Mouse (Mus musculus): ENCODE measurements around the gene Spata45. TPM values are rescaled to one million over a fixed set of nuclear protein-coding genes. Genes with fewer than 3 reads are reported as not detected.
A peak's percentile ranks its signal among the peaks of the same experiment; 100 is the strongest.
"Not testable (repeated sequence)": the region's sequence is repeated elsewhere in the genome, so short reads cannot be mapped to it uniquely, and the experiment has no call there.

Gene Spata45
- polyA plus RNA-seq, 1 experiment from 2014 or later, result not detected

- no peak overlapping the region for H3K4me3 ChIP-seq (replicated peaks; ENCODE audit: low read length)
- ATAC-seq (ENCODE audit: insufficient read depth, low FRiP score), result no peak
- WGBS, result 89% methylated on average over 5 of the region's 5 CpGs
These were observed 16.6 kb upstream of the Spata45 start for GRCm38 (mm10) chr1:191019803-191020202.

GRCm38 (mm10) chr1:191020217-191020924 is 16.1 kb upstream of the Spata45 start:
- no peak for ATAC-seq (ENCODE audit: insufficient read depth, low FRiP score)
- Histone ChIP-seq H3K27ac (ENCODE audit: low read length) (no peak overlapping the region), H3K9me3 (replicated peaks; ENCODE audit: control insufficient read depth, low read length) (no peaks in the 10 kb centered on the region), H3K36me3 (ENCODE audit: control insufficient read depth, insufficient read depth, low read length) (no peaks in the 10 kb centered on the region), H3K4me2 (ENCODE audit: low read depth, low read length) (no peak overlapping the region), H3K4me3 (replicated peaks; ENCODE audit: low read length) (no peak overlapping the region), H3K4me1 (ENCODE audit: control insufficient read depth, insufficient read depth, low read length) (peaks cover 7% of the 10 kb centered on the region), H3K27me3 (ENCODE audit: control insufficient read depth, insufficient read depth, low read length) (no peaks in the 10 kb centered on the region), H3K9ac (ENCODE audit: low read length) (no peak overlapping the region)
- 83% methylated on average over 3 of the region's 3 CpGs for WGBS

More at GRCm38 (mm10) chr1:191019803-191020202, 16.6 kb upstream of the Spata45 start:
- H3K4me1 ChIP-seq (ENCODE audit: control insufficient read depth, insufficient read depth, low read length), result peaks cover under 1% of the 10 kb centered on the region
- H3K9me3 ChIP-seq (replicated peaks; ENCODE audit: control insufficient read depth, low read length), result no peaks in the 10 kb centered on the region
- no peaks in the 10 kb centered on the region for H3K36me3 ChIP-seq (ENCODE audit: control insufficient read depth, insufficient read depth, low read length)
- no peak overlapping the region for H3K9ac ChIP-seq (ENCODE audit: low read length)
- no peak overlapping the region for H3K4me2 ChIP-seq (ENCODE audit: low read depth, low read length)
- H3K27ac ChIP-seq (ENCODE audit: low read length), result no peak overlapping the region
- no peaks in the 10 kb centered on the region for H3K27me3 ChIP-seq (ENCODE audit: control insufficient read depth, insufficient read depth, low read length)

- 84% methylated on average over 7 of the region's 7 CpGs for WGBS
- no peak overlapping the region for H3K4me2 ChIP-seq (ENCODE audit: low read depth, low read length)
- no peaks in the 10 kb centered on the region for H3K27me3 ChIP-seq (ENCODE audit: control insufficient read depth, insufficient read depth, low read length)
- H3K27ac ChIP-seq (ENCODE audit: low read length), result no peak overlapping the region
- H3K36me3 ChIP-seq (ENCODE audit: control insufficient read depth, insufficient read depth, low read length), result no peaks in the 10 kb centered on the region
- H3K9me3 ChIP-seq (replicated peaks; ENCODE audit: control insufficient read depth, low read length), result no peaks in the 10 kb centered on the region
- no peak overlapping the region for H3K9ac ChIP-seq (ENCODE audit: low read length)
- no peak overlapping the region for H3K4me3 ChIP-seq (replicated peaks; ENCODE audit: low read length)
- peaks cover 8% of the 10 kb centered on the region for H3K4me1 ChIP-seq (ENCODE audit: control insufficient read depth, insufficient read depth, low read length)
- no peak for ATAC-seq (ENCODE audit: insufficient read depth, low FRiP score)
These were observed 15.4 kb upstream of the Spata45 start for GRCm38 (mm10) chr1:191021016-191021415.

GRCm38 (mm10) chr1:191023140-191023539 is 13.3 kb upstream of the Spata45 start:
- Histone ChIP-seq H3K27ac (ENCODE audit: low read length) (no peak overlapping the region), H3K27me3 (ENCODE audit: control insufficient read depth, insufficient read depth, low read length) (no peaks in the 10 kb centered on the region), H3K36me3 (ENCODE audit: control insufficient read depth, insufficient read depth, low read length) (no peaks in the 10 kb centered on the region), H3K4me2 (ENCODE audit: low read depth, low read length) (no peak overlapping the region), H3K4me1 (ENCODE audit: control insufficient read depth, insufficient read depth, low read length) (peaks cover 13% of the 10 kb centered on the region), H3K9me3 (replicated peaks; ENCODE audit: control insufficient read depth, low read length) (no peaks in the 10 kb centered on the region), H3K9ac (ENCODE audit: low read length) (no peak overlapping the region), H3K4me3 (replicated peaks; ENCODE audit: low read length) (no peak overlapping the region)
- no peak for ATAC-seq (ENCODE audit: insufficient read depth, low FRiP score)
- 74% methylated on average over 2 of the region's 2 CpGs for WGBS

GRCm38 (mm10) chr1:191023806-191024205 is 12.6 kb upstream of the Spata45 start:
- not testable (repeated sequence) for H3K36me3 ChIP-seq (ENCODE audit: control insufficient read depth, insufficient read depth, low read length); H3K4me3 ChIP-seq (replicated peaks; ENCODE audit: low read length); H3K9ac ChIP-seq (ENCODE audit: low read length); H3K27ac ChIP-seq (ENCODE audit: low read length); H3K9me3 ChIP-seq (replicated peaks; ENCODE audit: control insufficient read depth, low read length); H3K27me3 ChIP-seq (ENCODE audit: control insufficient read depth, insufficient read depth, low read length); ATAC-seq (ENCODE audit: insufficient read depth, low FRiP score); H3K4me2 ChIP-seq (ENCODE audit: low read depth, low read length)
- peaks cover 13% of the 10 kb centered on the region for H3K4me1 ChIP-seq (ENCODE audit: control insufficient read depth, insufficient read depth, low read length)
- WGBS, result 92% methylated on average over 5 of the region's 6 CpGs

- no peaks in the 10 kb centered on the region for H3K27me3 ChIP-seq (ENCODE audit: control insufficient read depth, insufficient read depth, low read length)
- H3K9ac ChIP-seq (ENCODE audit: low read length), result peak overlapping the region; percentile 88
- H3K4me1 ChIP-seq (ENCODE audit: control insufficient read depth, insufficient read depth, low read length), result peaks cover 13% of the 10 kb centered on the region
- no peak for ATAC-seq (ENCODE audit: insufficient read depth, low FRiP score)
- H3K4me3 ChIP-seq (replicated peaks; ENCODE audit: low read length), result peak overlapping the region; percentile 80
- 3% methylated on average over 69 of the region's 69 CpGs for WGBS
- H3K27ac ChIP-seq (ENCODE audit: low read length), result peak overlapping the region; percentile 72
- H3K36me3 ChIP-seq (ENCODE audit: control insufficient read depth, insufficient read depth, low read length), result no peaks in the 10 kb centered on the region
- H3K9me3 ChIP-seq (replicated peaks; ENCODE audit: control insufficient read depth, low read length), result no peaks in the 10 kb centered on the region
- peak overlapping the region; percentile 97 for H3K4me2 ChIP-seq (ENCODE audit: low read depth, low read length)
These were observed 11.1 kb upstream of the Spata45 start for GRCm38 (mm10) chr1:191025016-191026012.

GRCm38 (mm10) chr1:191026021-191026713 is 10.3 kb upstream of the Spata45 start, which contains the start of gene Flvcr1:
Flvcr1 (minus strand) TSS chr1:191026158.
- WGBS, result under 1% methylated on average over 50 of the region's 50 CpGs
- no peaks in the 10 kb centered on the region for H3K27me3 ChIP-seq (ENCODE audit: control insufficient read depth, insufficient read depth, low read length)
- H3K9me3 ChIP-seq (replicated peaks; ENCODE audit: control insufficient read depth, low read length), result no peaks in the 10 kb centered on the region
- H3K9ac ChIP-seq (ENCODE audit: low read length), result peak within 1 kb of the TSS; percentile 88
- peak within 1 kb of the TSS; percentile 86 for H3K27ac ChIP-seq (ENCODE audit: low read length)
- peak within 1 kb of the TSS; percentile 97 for H3K4me2 ChIP-seq (ENCODE audit: low read depth, low read length)
- no peaks in the 10 kb centered on the region for H3K36me3 ChIP-seq (ENCODE audit: control insufficient read depth, insufficient read depth, low read length)
- ATAC-seq (ENCODE audit: insufficient read depth, low FRiP score), result peak; percentile 98
- H3K4me3 ChIP-seq (replicated peaks; ENCODE audit: low read length), result peak within 1 kb of the TSS; percentile 80
- peaks cover 13% of the 10 kb centered on the region for H3K4me1 ChIP-seq (ENCODE audit: control insufficient read depth, insufficient read depth, low read length)

GRCm38 (mm10) chr1:191030182-191030581 is 6.3 kb upstream of the Spata45 start:
- H3K27ac ChIP-seq (ENCODE audit: low read length), result no peak overlapping the region
- ATAC-seq (ENCODE audit: insufficient read depth, low FRiP score), result no peak
- no peaks in the 10 kb centered on the region for H3K27me3 ChIP-seq (ENCODE audit: control insufficient read depth, insufficient read depth, low read length)
- peaks cover 9% of the 10 kb centered on the region for H3K4me1 ChIP-seq (ENCODE audit: control insufficient read depth, insufficient read depth, low read length)
- no peaks in the 10 kb centered on the region for H3K36me3 ChIP-seq (ENCODE audit: control insufficient read depth, insufficient read depth, low read length)
- no peaks in the 10 kb centered on the region for H3K9me3 ChIP-seq (replicated peaks; ENCODE audit: control insufficient read depth, low read length)
- H3K9ac ChIP-seq (ENCODE audit: low read length), result no peak overlapping the region
- no peak overlapping the region for H3K4me2 ChIP-seq (ENCODE audit: low read depth, low read length)
- WGBS, result 61% methylated on average over 10 of the region's 10 CpGs
- no peak overlapping the region for H3K4me3 ChIP-seq (replicated peaks; ENCODE audit: low read length)
